Mouse (Mus musculus) heart, embryonic 14.5 days (tissue): ENCODE measurements at regions not wholly inside any gene's neighbourhood (a gene's known extent, or its start where the extent isn't known, plus 50 kb on each side); places are given as distances from the start of the nearest gene placed in this dataset.

ENCODE experiments used
- ATAC-seq: fragments of 200-750 bp; cut with Nextera tagmentation; 2 replicates; pipeline ENCODE4 v1.8.0; 2017; ENCODE audit warnings: low read depth, moderate TSS enrichment; ENCODE audit not compliant: insufficient number of reproducible peaks, insufficient read depth, low FRiP score
- H3K27ac ChIP-seq, 2 experiments: fragments of 200-500 bp in 1 of 2; fragments of 300-500 bp in 1 of 2; sonication (generic) in 1 of 2; replicated peaks in 1 of 2; 2 replicates each; pipeline ENCODE4 v1.5.1; 2012 to 2014; ENCODE audit warnings: low read depth in 2 of 2, low read length in 2 of 2, control low read depth in 1 of 2, mild to moderate bottlenecking in 1 of 2, mixed read lengths in 1 of 2; ENCODE audit not compliant: control insufficient read depth in 1 of 2, insufficient read depth in 1 of 2
- H3K27me3 ChIP-seq: fragments of 300-500 bp; sonication (generic); 2 replicates; pipeline ENCODE4 v1.6.1; 2014; ENCODE audit warnings: mild to moderate bottlenecking, low read length, control low read depth; ENCODE audit not compliant: control insufficient read depth, insufficient read depth
- H3K36me3 ChIP-seq: fragments of 300-500 bp; sonication (generic); 2 replicates; pipeline ENCODE4 v1.6.1; 2014; ENCODE audit warnings: mild to moderate bottlenecking, control low read depth, low read length, mixed read lengths; ENCODE audit not compliant: control insufficient read depth, insufficient read depth
- H3K4me1 ChIP-seq, 2 experiments: fragments of 200-500 bp in 1 of 2; fragments of 300-500 bp in 1 of 2; sonication (generic) in 1 of 2; 2 replicates each; pipeline ENCODE4 v1.6.1; 2012 to 2014; ENCODE audit warnings: low read length in 2 of 2, control low read depth in 1 of 2, mixed read lengths in 1 of 2; ENCODE audit not compliant: control insufficient read depth in 2 of 2, insufficient read depth in 2 of 2
- H3K4me2 ChIP-seq: fragments of 300-500 bp; sonication (generic); 2 replicates; pipeline ENCODE4 v1.6.1; 2014; ENCODE audit warnings: mild to moderate bottlenecking, low read length
- H3K4me3 ChIP-seq, 2 experiments: fragments of 200-500 bp in 1 of 2; fragments of 300-500 bp in 1 of 2; sonication (generic) in 1 of 2; 2 replicates each; pipeline ENCODE4 v1.5.1; 2012 to 2014; ENCODE audit warnings: low read length in 2 of 2, mild to moderate bottlenecking in 2 of 2, control low read depth in 1 of 2, low read depth in 1 of 2, moderate library complexity in 1 of 2; ENCODE audit not compliant: control insufficient read depth in 1 of 2, insufficient read depth in 1 of 2
- H3K9ac ChIP-seq: fragments of 300-500 bp; sonication (generic); 2 replicates; pipeline ENCODE4 v1.6.1; 2014; ENCODE audit warnings: mild to moderate bottlenecking, low read length
- H3K9me3 ChIP-seq: fragments of 300-500 bp; sonication (generic); 2 replicates; pipeline ENCODE4 v1.6.1; 2016; ENCODE audit warnings: low read length, control low read depth; ENCODE audit not compliant: control insufficient read depth
- WGBS: fragments of 180-500 bp; shearing (Covaris S2); extraction: QIAGEN DNeasy Blood & Tissue Kit; methylation state at CpG from one replicate; pipeline ENCODE4 v1.1.7; 2014; 5-methylcytosine and 5-hydroxymethylcytosine counted together

- ATAC-seq = no peak
- H3K27me3 ChIP-seq = no peaks in the 10 kb centered on the region
- WGBS = 83% methylated on average over 10 of the region's 10 CpGs
- H3K27ac ChIP-seq = no peak overlapping the region
- peaks cover 3 to 7% of the 10 kb centered on the region in 2 experiments; a peak in 1 of 4 replicates for H3K4me1 ChIP-seq
- H3K9me3 ChIP-seq = no peaks in the 10 kb centered on the region
- no peak overlapping the region for H3K9ac ChIP-seq
- H3K36me3 ChIP-seq = no peaks in the 10 kb centered on the region
- H3K4me3 ChIP-seq = no peak overlapping the region
- no peak overlapping the region for H3K4me2 ChIP-seq
Observed at GRCm38 (mm10) chr13:53677187-53677586, 204.3 kb upstream of the Msx2 start.

- peaks cover 3% of the 10 kb centered on the region; the same call in 1 of the 2 replicates for H3K9me3 ChIP-seq
- peaks cover 4 to 7% of the 10 kb centered on the region in 2 experiments; a peak in 3 of 4 replicates for H3K4me1 ChIP-seq
- H3K36me3 ChIP-seq = no peaks in the 10 kb centered on the region
- no peak overlapping the region for H3K27ac ChIP-seq
- no peak for ATAC-seq
- no peak overlapping the region for H3K9ac ChIP-seq
- H3K4me3 ChIP-seq = no peak overlapping the region
- WGBS = 41% methylated on average over 19 of the region's 19 CpGs
- H3K27me3 ChIP-seq = no peaks in the 10 kb centered on the region
- H3K4me2 ChIP-seq = peak overlapping the region; percentile 34; the same call in 1 of the 2 replicates
Observed at GRCm38 (mm10) chr13:53670361-53670760, 197.5 kb upstream of the Msx2 start.

GRCm38 (mm10) chr13:53667518-53667917 lies 194.6 kb upstream of the Msx2 start:
- WGBS = 83% methylated on average over 4 of the region's 4 CpGs
- H3K9ac ChIP-seq = no peak overlapping the region
- H3K4me1 ChIP-seq = peaks cover 6 to 7% of the 10 kb centered on the region in 2 experiments; a peak in 3 of 4 replicates
- no peak for ATAC-seq
- H3K4me3 ChIP-seq = no peak overlapping the region
- no peak overlapping the region for H3K27ac ChIP-seq
- peaks cover 3% of the 10 kb centered on the region; the same call in 1 of the 2 replicates for H3K9me3 ChIP-seq
- H3K4me2 ChIP-seq = no peak overlapping the region
- no peaks in the 10 kb centered on the region for H3K36me3 ChIP-seq
- H3K27me3 ChIP-seq = no peaks in the 10 kb centered on the region

- Histone ChIP-seq H3K9ac (no peak overlapping the region), H3K4me1 (peaks cover 4 to 6% of the 10 kb centered on the region in 2 experiments; a peak in 3 of 4 replicates), H3K36me3 (no peaks in the 10 kb centered on the region), H3K4me3 (no peak overlapping the region), H3K27ac (no peak overlapping the region), H3K9me3 (peaks cover 3% of the 10 kb centered on the region; the same call in 1 of the 2 replicates), H3K4me2 (no peak overlapping the region), H3K27me3 (no peaks in the 10 kb centered on the region)
- WGBS = 95% methylated on average over 2 of the region's 2 CpGs
- no peak for ATAC-seq
Observed at GRCm38 (mm10) chr13:53665592-53665991, 192.7 kb upstream of the Msx2 start.

- no peaks in the 10 kb centered on the region for H3K27me3 ChIP-seq
- H3K4me3 ChIP-seq = no peak overlapping the region
- no peak overlapping the region for H3K27ac ChIP-seq
- H3K36me3 ChIP-seq = no peaks in the 10 kb centered on the region
- peaks cover 0 to 2% of the 10 kb centered on the region in 2 experiments; a peak in 1 of 4 replicates for H3K4me1 ChIP-seq
- H3K4me2 ChIP-seq = no peak overlapping the region
- H3K9ac ChIP-seq = no peak overlapping the region
- H3K9me3 ChIP-seq = peaks cover 3% of the 10 kb centered on the region; the same call in 1 of the 2 replicates
- ATAC-seq = no peak
- WGBS = 58% methylated on average over 7 of the region's 7 CpGs
Observed at GRCm38 (mm10) chr13:53664631-53665230, 191.9 kb upstream of the Msx2 start.

- 20% methylated on average over 4 of the region's 4 CpGs for WGBS
- no peak for ATAC-seq
- Histone ChIP-seq H3K27ac (no peak overlapping the region), H3K27me3 (no peaks in the 10 kb centered on the region), H3K9ac (no peak overlapping the region), H3K4me1 (no peaks in the 10 kb centered on the region), H3K36me3 (no peaks in the 10 kb centered on the region), H3K9me3 (no peaks in the 10 kb centered on the region), H3K4me3 (no peak overlapping the region), H3K4me2 (no peak overlapping the region)
Observed at GRCm38 (mm10) chr13:53652826-53653225, 180.0 kb upstream of the Msx2 start.

GRCm38 (mm10) chr13:53648353-53648752 lies 175.5 kb upstream of the Msx2 start:
- H3K9ac ChIP-seq = no peak overlapping the region
- WGBS = 88% methylated on average over 15 of the region's 15 CpGs
- H3K36me3 ChIP-seq = no peaks in the 10 kb centered on the region
- no peaks in the 10 kb centered on the region for H3K27me3 ChIP-seq
- ATAC-seq = no peak
- no peaks in the 10 kb centered on the region for H3K9me3 ChIP-seq
- H3K4me3 ChIP-seq = no peak overlapping the region
- H3K4me1 ChIP-seq = no peaks in the 10 kb centered on the region
- no peak overlapping the region for H3K4me2 ChIP-seq
- no peak overlapping the region for H3K27ac ChIP-seq

GRCm38 (mm10) chr13:53642557-53642956 lies 169.7 kb upstream of the Msx2 start:
- 76% methylated on average over 5 of the region's 5 CpGs for WGBS
- Histone ChIP-seq H3K4me1 (no peaks in the 10 kb centered on the region), H3K27me3 (no peaks in the 10 kb centered on the region), H3K9me3 (no peaks in the 10 kb centered on the region), H3K4me3 (no peak overlapping the region), H3K4me2 (no peak overlapping the region), H3K27ac (no peak overlapping the region), H3K36me3 (no peaks in the 10 kb centered on the region), H3K9ac (no peak overlapping the region)
- no peak for ATAC-seq
